Mouse (Mus musculus) kidney, embryonic 14.5 days (tissue): Measurements from ENCODE around the gene Krt34. TPM values are rescaled to one million over a fixed set of nuclear protein-coding genes. Genes with fewer than 3 reads are reported as not detected.

ENCODE experiments used
- ATAC-seq: fragments of 200-750 bp; cut with Nextera tagmentation; 2 replicates; pipeline ENCODE4 v1.8.0; 2017; ENCODE audit warnings: moderate number of reproducible peaks, mild to moderate bottlenecking, moderate TSS enrichment, moderate library complexity; ENCODE audit not compliant: low FRiP score, low TSS enrichment
- H3K27ac ChIP-seq: fragments of 300-500 bp; sonication (generic); 2 replicates; pipeline ENCODE4 v1.5.1; 2014; ENCODE audit warnings: low read depth, mild to moderate bottlenecking, low read length, moderate library complexity, mixed read lengths
- H3K27me3 ChIP-seq: fragments of 300-500 bp; sonication (generic); 2 replicates; pipeline ENCODE4 v1.6.1; 2014; ENCODE audit warnings: mild to moderate bottlenecking, low read length; ENCODE audit not compliant: control insufficient read depth, insufficient read depth
- H3K36me3 ChIP-seq: fragments of 300-500 bp; sonication (generic); 2 replicates; pipeline ENCODE4 v1.6.1; 2014; ENCODE audit warnings: low read length, mixed read lengths; ENCODE audit not compliant: control insufficient read depth, insufficient read depth
- H3K4me1 ChIP-seq: fragments of 300-500 bp; sonication (generic); 2 replicates; pipeline ENCODE4 v1.6.1; 2014; ENCODE audit warnings: low read length, mixed read lengths; ENCODE audit not compliant: control insufficient read depth, insufficient read depth
- H3K4me2 ChIP-seq: fragments of 300-500 bp; sonication (generic); replicated peaks from 2 replicates; pipeline ENCODE4 v1.6.1; 2014; ENCODE audit warnings: low read depth, mild to moderate bottlenecking, low read length
- H3K4me3 ChIP-seq: fragments of 300-500 bp; sonication (generic); 2 replicates; pipeline ENCODE4 v1.5.1; 2014; ENCODE audit warnings: mild to moderate bottlenecking, low read length
- H3K9ac ChIP-seq: fragments of 300-500 bp; sonication (generic); 2 replicates; pipeline ENCODE4 v1.6.1; 2014; ENCODE audit warnings: low read depth, mild to moderate bottlenecking, low read length, moderate library complexity
- H3K9me3 ChIP-seq: fragments of 300-500 bp; sonication (generic); 2 replicates; pipeline ENCODE4 v1.6.1; 2016; ENCODE audit warnings: low read length; ENCODE audit not compliant: control insufficient read depth
- WGBS: fragments of 180-500 bp; shearing (Covaris S2); extraction: QIAGEN DNeasy Blood & Tissue Kit; methylation state at CpG from one replicate; pipeline ENCODE4 v1.1.7; 2014; 5-methylcytosine and 5-hydroxymethylcytosine counted together
- polyA plus RNA-seq: library from polyadenylated mRNA; unstranded; fragments of >200 nt; fragmentation: Nextera tagmentation; extraction: Ambion mirVana; gene quantifications from 2 replicates; pipeline ENCODE4 v1.2.1, GENCODE M21; 2014

The Krt34 gene
- polyA plus RNA-seq = 0.11 TPM in 1 of 2 replicates, not detected in the other

DNA sequence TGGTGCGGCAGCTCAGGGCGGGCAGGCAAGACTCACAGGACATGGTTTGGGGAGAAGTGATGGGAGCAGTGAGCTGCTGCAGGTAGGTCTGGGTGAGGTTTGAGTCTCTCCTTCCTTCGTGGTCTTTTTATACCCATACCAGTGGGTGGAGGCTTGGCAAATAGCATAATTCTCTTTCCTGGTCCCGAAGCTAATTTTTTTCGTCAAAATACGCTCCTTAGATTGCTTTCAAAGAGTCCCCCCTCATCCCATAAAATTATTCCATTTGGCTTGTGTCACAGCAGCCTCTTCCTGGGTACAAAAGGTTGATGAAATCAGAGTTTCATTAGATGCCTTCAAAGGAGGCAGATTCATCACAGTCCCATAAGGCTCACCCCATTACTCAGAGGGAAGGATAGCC is at the start of gene Krt34:
Krt34 (minus strand) TSS at position 101 of the 400 bp plus-strand sequence.
- no peak within 1 kb of the TSS for H3K4me2 ChIP-seq
- no peaks in the 10 kb centered on the region for H3K27me3 ChIP-seq
- no peak for ATAC-seq
- H3K27ac ChIP-seq = no peak within 1 kb of the TSS
- H3K9ac ChIP-seq = no peak within 1 kb of the TSS
- no peaks in the 10 kb centered on the region for H3K9me3 ChIP-seq
- WGBS = 87% methylated on average over 6 of the region's 6 CpGs
- H3K36me3 ChIP-seq = no peaks in the 10 kb centered on the region
- H3K4me1 ChIP-seq = no peaks in the 10 kb centered on the region
- H3K4me3 ChIP-seq = no peak within 1 kb of the TSS

DNA sequence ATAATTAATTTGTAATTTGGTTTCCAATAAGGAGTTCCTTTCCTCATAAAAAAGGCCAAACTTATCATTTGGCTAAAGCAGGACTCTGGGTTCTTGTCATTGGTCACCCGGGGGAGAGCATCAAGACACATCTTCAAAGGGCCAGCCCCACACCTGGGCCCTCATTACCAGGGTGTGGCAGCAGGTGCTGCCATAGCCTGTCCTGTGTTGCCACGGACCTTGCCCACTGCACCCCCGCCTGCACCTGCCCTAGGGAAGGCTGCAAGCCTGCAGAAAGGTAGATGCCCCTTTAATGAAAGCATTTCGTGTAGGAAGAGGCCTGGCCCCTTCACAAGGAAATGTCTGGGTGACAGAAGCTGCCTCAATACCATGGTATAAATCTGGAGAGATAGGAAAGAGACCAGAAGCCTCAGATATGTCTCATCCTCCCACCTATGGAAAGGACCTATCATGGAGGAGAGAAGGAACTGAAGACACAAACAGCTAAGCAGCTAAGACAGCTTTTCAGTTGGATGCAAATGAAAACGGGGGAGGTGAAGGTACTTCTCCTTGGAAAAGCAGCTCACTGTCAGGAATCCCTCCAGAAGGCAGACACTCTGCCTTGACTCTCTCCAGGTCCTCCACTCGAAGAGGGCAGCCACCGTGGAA is 47.1 kb upstream of the Krt34 start:
- ATAC-seq = no peak
- no peaks in the 10 kb centered on the region for H3K4me1 ChIP-seq
- no peaks in the 10 kb centered on the region for H3K27me3 ChIP-seq
- H3K4me2 ChIP-seq = no peak overlapping the region
- WGBS = 64% methylated on average over 7 of the region's 7 CpGs
- no peaks in the 10 kb centered on the region for H3K36me3 ChIP-seq
- H3K9me3 ChIP-seq = no peaks in the 10 kb centered on the region
- H3K9ac ChIP-seq = no peak overlapping the region
- no peak overlapping the region for H3K27ac ChIP-seq
- H3K4me3 ChIP-seq = no peak overlapping the region

GRCm38 (mm10) chr11:100087861-100088260 is 46.5 kb upstream of the Krt34 start, which contains the start of gene Krt32:
TSS of gene Krt32 (minus strand) at chr11:100088226.
- Histone ChIP-seq H3K27me3 (no peaks in the 10 kb centered on the region), H3K9ac (no peak within 1 kb of the TSS), H3K9me3 (no peaks in the 10 kb centered on the region), H3K27ac (no peak within 1 kb of the TSS), H3K4me1 (no peaks in the 10 kb centered on the region), H3K4me3 (no peak within 1 kb of the TSS), H3K36me3 (no peaks in the 10 kb centered on the region), H3K4me2 (no peak within 1 kb of the TSS)
- ATAC-seq = no peak
- WGBS = 93% methylated on average over 10 of the region's 10 CpGs

DNA sequence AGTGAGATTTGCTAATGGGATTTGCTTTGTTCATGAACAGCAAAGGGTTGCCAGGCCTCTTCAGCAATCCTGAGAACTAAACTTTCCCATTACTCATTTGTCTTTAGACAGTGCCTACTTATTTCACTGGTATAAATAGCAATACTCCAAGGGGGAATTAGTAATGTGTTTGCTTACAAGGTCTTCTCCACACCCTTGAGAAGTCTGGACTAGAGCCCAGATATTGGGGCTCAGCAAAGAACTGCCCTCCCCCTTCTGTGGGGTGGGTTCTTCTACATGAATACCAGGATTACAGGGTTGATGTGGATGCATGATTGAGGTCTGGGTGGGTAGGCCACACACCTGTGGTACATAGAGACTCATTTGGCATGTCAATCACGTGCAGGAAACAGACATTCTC is 32.5 kb upstream of the Krt34 start:
- Histone ChIP-seq H3K4me2 (no peak overlapping the region), H3K27ac (no peak overlapping the region), H3K9me3 (no peaks in the 10 kb centered on the region), H3K4me3 (no peak overlapping the region), H3K27me3 (no peaks in the 10 kb centered on the region), H3K4me1 (no peaks in the 10 kb centered on the region), H3K9ac (no peak overlapping the region), H3K36me3 (no peaks in the 10 kb centered on the region)
- no peak for ATAC-seq
- 84% methylated on average over 1 of the region's 1 CpGs for WGBS

DNA sequence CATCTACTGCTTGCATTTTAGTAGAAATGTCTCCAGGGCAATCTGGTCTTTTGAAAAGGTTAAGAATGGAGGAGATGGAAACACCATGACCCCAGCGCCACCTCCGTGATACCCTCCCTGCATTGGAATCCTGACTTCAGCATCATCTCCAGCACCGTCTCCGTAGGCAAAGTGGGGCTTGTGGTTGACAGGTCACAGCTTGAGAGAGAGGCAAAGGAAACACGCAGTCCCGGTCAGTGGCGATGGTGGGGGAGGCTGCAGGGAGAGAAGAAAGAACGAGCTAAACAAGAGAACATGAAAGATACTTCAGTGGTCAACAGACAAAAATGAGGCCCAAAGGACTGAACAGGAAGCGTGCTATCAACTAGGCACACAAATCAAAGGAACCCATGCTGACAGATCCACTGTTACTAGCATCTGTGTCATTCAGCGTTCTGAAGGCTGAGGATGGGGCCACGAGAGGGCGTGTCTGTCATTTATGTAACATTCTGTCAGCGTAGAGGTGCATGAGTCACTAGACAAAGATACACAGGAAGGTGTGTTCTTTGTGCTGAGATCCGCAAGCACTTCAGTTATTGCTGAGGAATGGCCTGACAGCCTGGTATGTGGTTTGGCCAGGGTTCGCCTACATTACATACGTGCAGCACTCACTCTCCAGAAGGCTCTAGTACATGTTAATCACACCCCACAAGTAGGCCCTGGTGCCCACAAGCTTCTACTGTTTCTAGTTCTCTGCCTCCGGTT is 26.1 kb upstream of the Krt34 start:
- no peak for ATAC-seq
- H3K4me1 ChIP-seq = 0 out of 2 replicates have a peak, but pooled peaks cover 2% of the 10 kb centered on the region
- no peak overlapping the region for H3K4me3 ChIP-seq
- H3K27me3 ChIP-seq = no peaks in the 10 kb centered on the region
- no peaks in the 10 kb centered on the region for H3K9me3 ChIP-seq
- H3K36me3 ChIP-seq = no peaks in the 10 kb centered on the region
- no peak overlapping the region for H3K27ac ChIP-seq
- H3K9ac ChIP-seq = no peak overlapping the region
- WGBS = 68% methylated on average over 17 of the region's 17 CpGs
- H3K4me2 ChIP-seq = no peak overlapping the region

- no peak overlapping the region for H3K27ac ChIP-seq
- 0 out of 2 replicates have a peak, but pooled peaks cover 2% of the 10 kb centered on the region for H3K4me1 ChIP-seq
- no peaks in the 10 kb centered on the region for H3K36me3 ChIP-seq
- ATAC-seq = no peak
- no peak overlapping the region for H3K9ac ChIP-seq
- no peak overlapping the region for H3K4me3 ChIP-seq
- no peaks in the 10 kb centered on the region for H3K27me3 ChIP-seq
- WGBS = 75% methylated on average over 12 of the region's 12 CpGs
- H3K9me3 ChIP-seq = no peaks in the 10 kb centered on the region
- no peak overlapping the region for H3K4me2 ChIP-seq
Measured at GRCm38 (mm10) chr11:100066236-100067010, 25.1 kb upstream of the Krt34 start.

DNA sequence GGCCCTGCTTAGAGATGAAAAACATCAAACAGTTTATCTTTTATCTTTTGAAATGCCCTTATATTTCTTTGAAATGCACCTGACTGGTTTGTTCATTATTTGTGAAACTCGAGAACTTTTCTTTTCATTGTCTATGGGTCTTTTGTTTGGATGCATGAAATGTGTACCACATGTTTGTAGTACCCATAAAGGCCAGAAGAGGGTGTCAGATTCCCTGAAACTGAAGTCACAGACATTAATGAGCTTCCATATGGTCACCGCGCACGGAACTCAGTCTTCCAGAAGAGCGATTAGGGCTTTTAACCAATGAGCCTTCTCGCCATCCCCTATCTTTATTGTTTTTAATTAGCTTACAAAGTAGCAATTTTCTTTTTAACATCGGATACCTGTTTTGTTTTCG is 17.5 kb upstream of the Krt34 start:
- Histone ChIP-seq H3K36me3 (no peaks in the 10 kb centered on the region), H3K9me3 (no peaks in the 10 kb centered on the region), H3K27me3 (no peaks in the 10 kb centered on the region), H3K9ac (no peak overlapping the region), H3K4me3 (no peak overlapping the region), H3K27ac (no peak overlapping the region), H3K4me2 (no peak overlapping the region), H3K4me1 (no peaks in the 10 kb centered on the region)
- no peak for ATAC-seq
- 55% methylated on average over 8 of the region's 8 CpGs for WGBS

DNA sequence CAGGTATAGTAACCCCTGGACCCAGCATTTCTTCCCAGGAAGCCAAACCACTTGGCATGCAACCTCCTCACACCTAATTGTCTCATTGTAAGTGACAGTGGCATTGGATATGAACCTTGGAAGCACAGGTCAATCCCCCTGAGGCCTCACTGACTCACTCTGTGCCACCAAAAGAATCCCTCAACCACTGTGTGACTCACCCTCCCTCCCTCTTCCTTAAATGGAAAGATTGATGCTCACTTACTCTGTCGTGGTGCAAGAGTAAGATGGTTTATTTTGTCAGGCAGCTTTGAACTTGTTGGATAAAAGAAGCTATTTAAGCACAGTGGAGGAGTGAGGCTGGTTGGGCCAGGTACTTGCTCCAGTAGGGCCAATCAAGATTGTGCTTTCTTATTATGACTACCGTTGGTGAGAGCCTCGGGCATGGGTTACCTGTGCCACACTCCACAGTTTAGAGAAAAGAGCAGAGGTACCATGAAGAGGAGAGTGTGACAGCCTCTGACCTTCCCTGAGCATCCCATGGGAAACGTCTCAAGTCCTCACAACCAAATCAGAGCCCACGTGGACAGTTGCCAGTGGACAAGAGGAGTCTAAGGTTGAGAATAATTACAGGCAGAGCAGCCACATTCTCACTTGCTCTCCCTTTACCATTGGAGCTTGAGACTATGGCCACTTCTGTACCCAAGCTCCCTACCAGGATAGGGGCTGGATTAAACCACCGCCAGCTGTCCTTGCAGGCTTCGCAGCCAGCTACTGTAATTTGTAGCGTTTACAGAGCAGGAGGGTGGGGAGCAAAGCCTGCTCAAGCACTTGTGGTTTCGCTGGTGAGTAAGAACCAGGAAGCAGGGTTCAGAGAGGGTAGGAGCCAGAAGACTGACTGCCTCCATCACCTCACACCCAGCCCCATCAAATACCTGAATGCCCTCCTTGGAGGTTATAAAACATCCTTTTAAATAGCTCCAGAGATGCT is 14.6 kb upstream of the Krt34 start:
- WGBS = 71% methylated on average over 9 of the region's 9 CpGs
- H3K9ac ChIP-seq = no peak overlapping the region
- no peak overlapping the region for H3K4me3 ChIP-seq
- no peaks in the 10 kb centered on the region for H3K4me1 ChIP-seq
- no peaks in the 10 kb centered on the region for H3K36me3 ChIP-seq
- H3K27me3 ChIP-seq = no peaks in the 10 kb centered on the region
- no peak overlapping the region for H3K4me2 ChIP-seq
- H3K9me3 ChIP-seq = no peaks in the 10 kb centered on the region
- ATAC-seq = no peak
- no peak overlapping the region for H3K27ac ChIP-seq
